Mouse (Mus musculus): ENCODE measurements around the gene Top1.
A peak's percentile ranks its signal among the peaks of the same experiment; 100 is the strongest.
"Not testable (repeated sequence)": the region's sequence is repeated elsewhere in the genome, so short reads cannot be mapped to it uniquely, and the experiment has no call there.

Gene Top1

GRCm38 (mm10) chr2:160639911-160640717, 5.6 kb upstream of the Top1 start:
- no peak for DNase-seq

DNA sequence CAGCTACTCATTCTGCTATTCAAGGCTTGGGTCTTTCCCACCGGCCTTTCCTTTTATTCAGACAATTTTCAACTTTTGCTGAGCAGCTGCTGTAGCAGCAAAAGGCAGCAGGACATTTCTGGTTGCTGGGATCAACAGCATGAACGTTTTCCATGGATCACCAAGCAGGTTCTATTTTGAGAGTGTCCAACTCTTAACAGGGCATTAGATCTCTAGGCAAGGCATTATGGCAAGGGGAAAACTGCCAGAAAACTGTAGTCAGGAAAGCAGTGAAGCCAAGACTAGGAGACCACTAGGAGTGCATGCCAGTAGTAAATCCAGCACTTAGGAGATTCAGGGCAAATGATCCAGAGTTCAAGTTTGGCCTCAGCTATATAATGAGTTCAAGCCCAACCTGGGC, 4.5 kb upstream of the Top1 start:
- DNase-seq, result no peak

- peak; percentile 38 for DNase-seq
These were observed 606 bp downstream of the Top1 start for GRCm38 (mm10) chr2:160646144-160646844.

DNA sequence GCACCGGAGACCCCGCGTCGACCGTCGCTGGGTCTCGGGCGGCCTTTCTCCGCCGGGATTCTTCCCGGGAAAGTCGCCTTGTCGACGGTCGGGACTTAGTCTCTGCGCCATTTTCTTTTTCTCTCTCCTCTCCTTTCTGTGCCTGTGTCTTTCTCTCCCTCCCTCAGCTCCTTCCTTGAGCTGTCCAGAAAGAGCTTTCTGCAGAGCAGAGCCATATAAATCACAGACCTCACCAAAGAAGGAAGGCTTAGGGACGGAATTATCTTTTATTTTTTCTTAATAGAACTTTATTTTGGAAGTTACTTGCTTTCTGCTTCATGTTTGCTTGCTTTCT, 1.1 kb downstream of the Top1 start:
- no peak for DNase-seq

DNA sequence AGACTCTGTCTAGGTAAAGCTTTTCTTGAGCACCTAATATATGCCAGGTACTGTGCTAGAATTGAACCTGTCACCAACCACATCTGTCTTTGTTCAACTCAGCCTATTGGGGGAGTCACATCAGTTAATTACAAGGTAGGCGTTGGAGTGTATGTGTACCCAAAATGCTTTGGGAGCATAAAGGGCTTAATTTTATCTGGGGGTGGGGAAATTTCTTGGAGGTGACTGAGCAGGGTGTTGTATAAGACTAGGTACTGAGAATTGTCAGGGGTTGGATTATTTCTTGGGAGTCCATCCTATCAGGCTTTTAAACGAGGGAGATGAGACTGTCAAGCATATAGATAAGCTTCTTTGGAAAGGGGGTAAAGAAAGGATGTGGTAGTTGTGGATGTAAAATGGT, 2.4 kb downstream of the Top1 start:
- no peak for DNase-seq

DNA sequence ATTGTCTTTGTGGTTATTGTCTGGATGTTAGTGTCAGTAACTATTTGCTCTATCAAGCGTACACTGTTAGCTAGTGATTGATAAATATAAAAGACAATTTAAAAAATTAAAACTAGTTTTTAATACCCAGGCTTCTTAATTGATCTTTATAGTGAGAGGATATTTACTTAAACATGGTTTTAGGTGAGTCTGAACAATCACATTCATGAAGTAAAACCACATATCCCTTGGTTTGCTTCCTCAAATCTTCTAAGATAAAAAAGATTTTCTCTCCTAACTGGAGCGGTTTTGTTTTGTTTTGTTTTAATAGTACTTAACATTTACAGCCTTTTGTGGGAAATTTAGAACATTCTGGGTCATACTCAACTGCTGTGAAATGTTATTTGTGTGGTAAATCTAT, 3.4 kb downstream of the Top1 start:
- no peak for DNase-seq

GRCm38 (mm10) chr2:160651165-160651564, 5.5 kb downstream of the Top1 start:
- DNase-seq, result no peak

GRCm38 (mm10) chr2:160653218-160653617, 7.5 kb downstream of the Top1 start:
- DNase-seq, result no peak

DNA sequence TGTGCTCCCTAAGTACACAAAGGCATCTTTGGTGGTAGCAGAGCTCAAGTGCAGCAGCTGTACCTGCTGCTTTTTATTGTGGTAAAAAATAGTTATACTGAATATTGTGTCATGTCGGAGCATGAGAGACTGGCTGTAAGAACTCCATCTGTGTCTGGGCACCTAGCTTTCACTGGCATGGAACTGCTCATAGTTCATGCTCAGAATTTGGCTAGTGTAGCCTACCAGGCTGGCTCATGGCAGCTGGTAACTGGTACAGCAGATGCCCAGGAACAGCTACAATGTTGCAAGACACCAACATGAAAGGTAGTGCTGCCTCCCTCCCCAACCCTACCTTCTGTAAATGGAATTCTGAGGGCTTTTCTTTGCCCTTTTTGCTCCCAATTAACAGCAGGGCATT, 9.9 kb downstream of the Top1 start:
- no peak for DNase-seq

DNA sequence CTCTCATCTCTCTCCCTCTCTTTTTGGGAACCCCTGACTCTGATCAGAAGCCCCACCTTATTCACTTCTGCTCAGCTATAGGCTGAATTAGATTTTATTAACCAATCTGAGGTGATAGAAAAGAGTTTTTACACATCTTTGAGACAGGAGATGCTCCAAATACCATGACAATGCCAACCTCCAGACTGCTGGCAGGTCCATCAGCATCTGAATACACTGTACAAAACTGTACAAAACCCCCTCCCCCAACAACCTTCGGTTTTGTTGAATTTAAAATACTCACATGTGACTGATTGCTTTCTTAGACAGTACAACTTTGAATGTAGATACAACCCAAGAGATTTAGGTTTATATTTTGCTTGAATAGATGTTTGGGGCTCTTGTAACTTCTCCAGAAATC, 10.5 kb downstream of the Top1 start:
- DNase-seq, result no peak

DNA sequence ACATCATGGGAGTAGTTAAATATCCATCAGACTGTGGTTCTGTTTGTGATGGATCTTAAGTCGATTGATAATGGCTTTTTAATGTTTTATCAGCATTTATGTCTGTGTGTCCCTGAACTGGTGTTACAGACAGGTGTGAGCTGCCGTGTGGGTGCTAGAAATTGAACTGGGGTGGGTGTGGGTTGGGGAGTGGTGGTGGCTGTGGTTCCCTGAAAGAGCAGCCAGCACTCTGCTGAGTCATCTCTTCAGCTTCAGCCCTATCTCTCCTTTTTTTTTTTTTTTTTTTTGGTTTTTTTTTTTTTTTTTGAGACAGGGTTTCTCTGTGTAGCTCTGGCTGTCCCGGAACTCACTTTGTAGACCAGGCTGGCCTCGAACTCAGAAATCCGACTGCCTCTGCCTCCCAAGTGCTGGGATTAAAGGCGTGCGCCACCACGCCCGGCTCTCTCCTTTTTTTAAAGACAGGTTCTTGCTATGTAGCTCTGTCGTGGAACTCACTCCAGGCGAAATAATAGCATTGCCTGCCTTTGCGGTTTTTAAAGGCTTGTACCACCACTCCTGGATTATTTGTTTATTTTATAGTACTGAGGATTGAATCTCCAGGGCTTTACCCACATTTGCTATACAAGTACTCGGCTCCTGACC, 12.2 kb downstream of the Top1 start:
- DNase-seq, result no peak

DNA sequence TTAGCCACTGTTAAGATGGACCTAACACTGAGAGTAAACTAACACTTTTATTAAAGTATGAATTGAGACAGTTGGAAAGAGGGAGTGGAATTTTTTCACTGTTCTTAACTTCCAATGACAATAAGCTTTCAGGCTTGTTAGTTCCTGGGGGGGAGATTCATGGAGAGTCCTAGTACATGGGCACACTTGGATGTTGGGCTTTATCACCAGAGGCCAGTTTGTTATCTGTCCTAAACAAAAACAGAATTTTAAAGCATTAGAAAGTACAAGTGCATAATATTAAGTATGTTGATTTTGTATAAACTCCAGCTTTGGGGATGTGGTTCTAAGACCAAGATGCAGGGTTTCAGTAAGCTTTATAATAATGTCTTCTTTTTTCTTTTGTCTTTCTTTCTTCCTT, 13.1 kb downstream of the Top1 start:
- no peak for DNase-seq

DNA sequence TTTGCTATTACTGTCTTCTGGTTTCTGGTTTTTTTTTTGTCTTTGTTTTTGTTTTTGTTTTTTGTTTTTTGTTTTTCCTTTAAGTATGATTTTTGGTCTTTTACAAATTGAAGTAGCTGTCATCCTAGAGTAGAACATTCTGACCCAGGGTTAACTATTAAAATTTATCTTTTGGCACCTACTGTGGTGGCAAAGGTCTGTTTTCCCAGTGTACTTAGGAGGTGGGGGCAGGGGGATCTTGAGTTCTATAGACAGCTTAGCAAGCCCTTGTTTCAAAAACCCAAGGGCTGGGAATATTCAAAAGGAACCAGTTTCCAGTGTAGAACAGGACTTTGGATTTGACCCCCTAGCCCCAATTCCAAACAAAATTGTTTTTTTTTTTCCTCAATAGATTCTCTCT, 18.7 kb downstream of the Top1 start:
- DNase-seq, result no peak

DNA sequence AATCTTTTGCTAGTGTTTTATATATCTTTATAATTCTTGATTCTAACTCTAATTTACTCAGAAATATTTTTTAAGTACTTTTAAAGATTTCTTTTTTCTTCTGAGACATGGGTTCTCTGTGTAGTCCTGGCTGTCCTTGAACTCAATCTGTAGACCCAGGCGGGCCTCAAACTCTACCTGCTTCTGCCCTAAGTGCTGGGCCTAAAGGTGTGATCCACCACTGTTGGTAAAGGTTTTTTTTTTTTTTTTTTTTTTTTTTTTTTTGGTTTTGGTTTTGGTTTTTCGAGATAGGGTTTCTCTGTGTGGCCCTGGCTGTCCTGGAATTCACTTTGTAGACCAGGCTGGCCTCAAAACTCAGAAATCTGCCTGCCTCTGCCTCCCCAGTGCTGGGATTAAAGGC, 19.3 kb downstream of the Top1 start:
- DNase-seq, result not testable (repeated sequence)

DNA sequence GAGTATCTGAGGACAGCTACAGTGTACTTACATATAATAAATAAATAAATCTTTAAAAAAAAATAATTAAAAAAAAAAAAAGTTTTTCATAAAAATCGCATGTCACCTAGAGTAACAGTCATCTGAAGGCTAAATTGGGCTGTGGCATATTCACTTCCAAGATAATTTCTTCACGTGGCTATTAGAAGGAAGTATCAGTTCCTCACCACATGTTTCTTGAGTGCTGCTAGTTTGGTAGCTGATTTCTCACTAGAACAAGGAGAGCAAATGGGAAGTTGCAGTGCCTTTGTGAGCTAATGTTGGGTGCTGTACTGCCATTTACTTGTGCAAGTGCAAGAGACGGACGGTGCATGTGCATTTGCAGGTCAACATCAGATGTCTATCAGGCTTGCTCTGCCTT, 21.6 kb downstream of the Top1 start:
- DNase-seq, result no peak

- DNase-seq, result no peak
These were observed 54.6 kb downstream of the Top1 start for GRCm38 (mm10) chr2:160700271-160700670.

GRCm38 (mm10) chr2:160701603-160702002, 55.9 kb downstream of the Top1 start:
- DNase-seq, result no peak

- DNase-seq, result no peak
These were observed 57.1 kb downstream of the Top1 start for GRCm38 (mm10) chr2:160702824-160703223.

GRCm38 (mm10) chr2:160707673-160708072, 62.0 kb downstream of the Top1 start:
- no peak for DNase-seq

DNA sequence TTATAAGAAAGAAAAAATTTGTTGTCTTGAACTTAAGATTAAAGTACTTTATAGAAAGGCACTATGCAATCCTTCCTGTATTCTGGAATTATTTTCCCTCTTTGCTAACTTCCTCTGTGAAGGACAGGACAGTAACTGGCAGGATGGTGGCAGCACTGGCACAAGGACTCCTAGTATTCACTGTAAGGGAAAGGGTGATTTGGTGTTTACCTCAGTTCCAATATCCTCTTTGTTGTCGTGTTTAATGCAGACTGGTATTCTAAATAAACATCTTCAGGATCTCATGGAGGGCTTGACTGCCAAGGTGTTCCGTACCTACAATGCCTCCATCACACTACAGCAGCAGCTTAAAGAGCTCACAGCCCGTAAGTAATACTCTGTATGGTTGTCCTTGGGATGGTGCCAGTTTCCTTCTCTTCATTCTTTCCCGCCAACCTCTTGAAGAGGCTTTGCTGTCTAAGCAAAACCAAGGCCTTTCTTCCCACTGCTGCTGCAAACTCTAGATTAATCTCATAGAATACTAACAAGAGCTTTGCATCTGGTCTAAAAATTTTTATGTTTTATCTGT, 69.9 kb downstream of the Top1 start:
- no peak for DNase-seq

GRCm38 (mm10) chr2:160717269-160717668, 71.6 kb downstream of the Top1 start:
- peak; percentile 47 for DNase-seq

DNA sequence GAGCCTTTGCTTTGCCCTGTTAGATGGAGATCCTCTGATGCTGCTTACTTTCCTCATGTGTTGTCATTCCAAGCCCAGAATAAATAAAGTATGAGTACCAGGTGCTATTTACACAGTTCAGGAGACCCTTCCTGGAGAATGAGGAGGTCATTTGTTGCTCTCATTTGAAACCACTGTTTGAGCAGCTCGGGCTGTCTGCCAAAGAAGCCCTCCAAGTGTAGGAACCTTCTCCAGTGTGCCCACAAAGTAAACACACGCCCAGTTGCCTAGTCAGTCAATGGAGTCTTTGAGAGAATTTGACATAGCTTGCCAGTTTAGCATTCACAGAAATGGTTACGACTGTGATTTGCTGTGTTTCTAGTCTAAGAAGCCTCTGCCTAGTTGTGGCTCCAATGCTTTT, 73.1 kb downstream of the Top1 start:
- DNase-seq, result no peak

- DNase-seq, result no peak
These were observed 77.0 kb downstream of the Top1 start for GRCm38 (mm10) chr2:160722714-160723113.
